Mouse (Mus musculus) R1 (cell line): Measurements from ENCODE around the gene Twnk.

Experiments
- DNase-seq: peaks from one replicate; pipeline ENCODE4 v3.0.0-alpha.2; 2018; ENCODE audit warnings: low read depth, low spot score

Gene Twnk

DNA sequence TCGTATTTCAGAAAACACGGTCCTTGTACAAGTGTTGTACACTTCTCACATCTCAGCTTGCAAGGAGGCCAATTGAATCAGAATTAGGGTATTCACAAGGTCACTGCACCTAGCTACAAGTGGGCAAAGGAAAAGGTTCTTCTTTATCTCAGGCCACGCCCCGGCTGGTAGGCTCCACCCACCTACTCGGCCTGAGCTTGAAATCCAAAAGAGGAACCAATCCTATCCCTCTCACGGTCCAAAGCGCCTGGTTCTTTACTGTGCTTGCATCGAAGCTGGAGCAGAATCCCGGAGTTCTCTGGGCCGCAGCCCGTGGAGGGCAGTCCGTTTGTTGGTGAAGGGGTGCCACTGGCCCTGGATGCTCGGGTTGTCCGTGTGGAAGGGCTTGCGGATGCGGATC, at the start of gene Twnk:
TSS of gene Twnk (plus strand) at position 220 of the 400 bp plus-strand sequence.
- DNase-seq: peak; percentile 90

DNA sequence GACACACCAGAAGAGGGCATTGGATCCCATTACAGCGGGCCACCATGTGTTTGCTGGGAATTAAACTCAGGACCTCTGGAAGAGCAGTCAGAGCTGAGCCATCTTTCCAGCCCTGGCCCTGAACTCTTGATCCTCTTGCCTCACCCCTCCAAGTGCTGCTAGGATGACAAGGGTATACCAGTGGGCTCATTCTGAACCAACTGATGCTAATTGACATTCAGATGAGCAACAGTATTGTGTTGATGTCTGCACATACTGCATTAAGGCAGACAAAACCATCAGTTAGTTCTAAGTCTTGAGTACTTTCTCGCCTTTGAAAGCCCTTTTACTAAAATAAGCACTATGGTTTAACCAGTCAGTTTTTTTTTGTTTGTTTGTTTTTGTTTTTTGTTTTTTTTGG, 45.8 kb upstream of the Twnk start:
- DNase-seq: peak; percentile 48

DNA sequence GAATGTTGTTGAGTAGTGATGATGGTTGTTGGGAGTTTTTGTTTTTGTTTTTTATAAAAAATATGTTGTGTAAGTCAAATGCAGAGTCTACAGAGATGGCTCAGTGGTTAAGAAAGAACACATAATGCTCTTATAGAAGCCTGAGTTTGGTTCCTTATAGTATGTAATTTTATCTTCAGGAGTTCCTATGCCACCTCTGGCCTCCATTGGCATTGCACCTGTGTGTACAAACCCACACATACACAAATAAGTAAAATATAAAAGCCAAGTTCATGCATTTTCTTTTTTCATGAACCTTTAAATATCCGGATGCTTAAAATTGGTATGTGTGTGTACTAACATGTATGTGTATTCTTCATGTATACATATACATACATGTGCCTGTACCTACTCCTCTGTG, 39.5 kb upstream of the Twnk start:
- no peak for DNase-seq

DNA sequence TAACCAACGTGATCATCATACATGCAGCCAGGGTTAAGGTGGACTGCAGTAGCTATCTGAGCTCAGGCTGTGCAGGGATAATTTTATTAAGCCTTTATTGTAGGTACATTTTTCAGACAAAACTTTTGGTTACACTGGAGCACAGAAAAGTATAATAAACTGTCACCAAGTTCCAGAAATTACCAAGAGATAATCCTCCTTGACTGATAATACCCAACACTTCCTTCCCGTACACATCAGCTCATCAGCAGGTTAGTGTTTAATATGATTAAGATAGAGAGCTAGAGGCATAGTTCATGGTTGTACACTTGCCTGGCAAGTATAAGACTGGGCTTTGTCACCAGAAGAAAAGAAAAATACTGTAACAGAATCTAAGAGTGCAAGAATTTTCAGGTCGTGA, 37.1 kb upstream of the Twnk start:
- DNase-seq: no peak

DNA sequence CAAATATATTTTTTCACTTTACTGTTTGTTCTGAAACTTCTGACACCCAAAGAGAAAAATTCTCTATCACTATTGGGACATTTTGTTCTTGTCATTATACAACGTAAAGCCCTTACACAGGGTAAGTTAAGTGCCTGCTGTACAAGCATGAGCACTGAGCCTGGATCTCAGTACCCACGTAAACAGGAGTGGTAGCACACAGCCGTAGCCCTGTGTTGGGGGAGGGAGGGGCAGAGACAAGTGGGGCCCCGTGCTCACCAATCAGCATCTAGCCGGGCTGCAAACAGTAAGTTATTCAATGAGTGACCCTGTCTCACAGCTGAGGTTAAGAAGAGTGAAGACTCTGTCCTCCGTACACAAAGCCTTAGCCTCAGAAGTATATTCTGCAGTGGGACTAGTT, 28.8 kb upstream of the Twnk start:
- DNase-seq: no peak

DNA sequence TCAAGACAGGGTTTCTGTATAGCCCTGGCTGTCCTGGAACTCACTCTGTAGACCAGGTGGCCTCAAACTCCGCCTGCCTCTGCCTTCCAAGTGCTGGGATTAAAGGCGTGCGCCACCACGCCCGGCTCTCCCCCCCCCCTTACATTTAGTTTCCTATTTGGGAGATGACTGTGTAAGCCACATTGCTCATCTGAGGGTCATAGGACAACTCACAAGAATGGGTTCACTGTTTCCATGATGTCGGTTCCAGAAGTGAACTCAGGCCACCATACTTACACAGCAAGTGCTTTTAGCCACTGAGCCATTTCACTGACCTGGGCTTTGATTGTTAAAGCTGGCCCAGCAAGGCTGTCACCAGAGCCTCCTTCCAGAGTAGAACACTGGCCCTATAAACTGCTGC, 28.3 kb upstream of the Twnk start:
- DNase-seq: no peak

DNA sequence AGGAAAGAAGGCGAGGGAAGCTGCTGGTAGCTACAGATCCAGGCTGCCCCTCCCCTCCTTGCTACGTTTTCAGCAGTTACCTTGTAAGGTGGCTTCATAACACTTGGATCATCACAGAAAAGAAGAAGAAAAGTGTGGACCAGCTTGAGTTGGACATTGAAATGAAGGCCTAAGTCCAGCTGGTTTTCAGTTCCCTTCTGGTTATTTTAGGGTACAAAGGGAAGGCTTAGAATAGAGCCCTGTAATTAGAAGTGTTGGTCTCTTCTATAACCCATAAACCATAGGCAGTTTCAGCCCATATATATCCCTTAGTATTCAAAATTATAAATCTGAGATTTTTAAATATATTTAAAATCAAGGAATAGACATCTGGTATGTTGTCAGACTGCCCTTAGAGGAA, 24.7 kb upstream of the Twnk start:
- no peak for DNase-seq

DNA sequence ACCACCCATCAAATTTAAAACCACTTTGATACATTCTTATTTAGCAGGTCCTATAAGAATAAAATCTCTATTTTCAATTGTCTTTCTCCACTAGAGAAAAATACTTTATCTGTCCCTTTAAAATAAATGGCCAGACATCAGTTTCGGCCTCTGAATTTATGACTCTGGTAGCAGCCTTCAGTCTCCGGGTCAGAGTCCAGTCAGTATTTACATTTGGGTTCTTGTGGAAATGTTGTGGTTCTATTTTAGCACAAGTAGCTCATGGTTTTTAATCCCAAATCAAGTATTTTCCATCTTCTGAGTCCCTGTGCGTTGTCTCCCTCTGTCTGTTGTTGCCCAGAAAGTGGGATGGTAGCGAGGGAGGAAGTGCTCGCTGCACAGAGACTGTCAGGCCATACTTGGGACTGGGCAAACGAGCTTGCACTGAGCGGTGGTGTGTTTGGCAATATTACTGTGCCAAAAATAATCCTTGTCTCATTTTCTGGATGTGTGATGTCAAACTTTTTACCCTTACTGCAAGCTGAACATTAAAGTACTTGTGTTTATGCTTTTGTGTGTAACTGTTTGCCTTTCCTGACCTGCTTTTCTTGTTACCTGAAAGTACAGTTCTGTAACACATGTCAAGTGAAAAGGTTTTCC, 22.9 kb upstream of the Twnk start:
- DNase-seq: no peak

DNA sequence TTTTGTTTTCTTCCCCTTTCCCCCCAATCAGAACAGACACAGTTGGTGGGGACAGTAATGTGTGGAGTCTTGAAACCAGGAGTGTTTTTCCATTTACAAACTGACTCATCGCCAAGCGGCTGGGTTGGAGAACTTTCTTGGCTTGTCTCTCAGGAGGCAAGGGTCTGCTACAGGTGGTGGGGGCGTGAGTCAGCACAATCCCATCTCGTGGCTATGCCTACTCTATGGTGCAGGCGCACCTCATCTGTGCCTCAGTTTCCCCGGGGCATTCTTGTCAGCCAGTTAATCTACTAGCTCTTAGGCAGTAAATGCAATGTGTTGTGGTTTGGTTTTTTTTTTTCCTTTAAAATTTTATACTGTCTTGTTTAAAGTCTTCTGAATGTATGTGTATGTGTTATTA, 22.1 kb upstream of the Twnk start:
- no peak for DNase-seq

DNA sequence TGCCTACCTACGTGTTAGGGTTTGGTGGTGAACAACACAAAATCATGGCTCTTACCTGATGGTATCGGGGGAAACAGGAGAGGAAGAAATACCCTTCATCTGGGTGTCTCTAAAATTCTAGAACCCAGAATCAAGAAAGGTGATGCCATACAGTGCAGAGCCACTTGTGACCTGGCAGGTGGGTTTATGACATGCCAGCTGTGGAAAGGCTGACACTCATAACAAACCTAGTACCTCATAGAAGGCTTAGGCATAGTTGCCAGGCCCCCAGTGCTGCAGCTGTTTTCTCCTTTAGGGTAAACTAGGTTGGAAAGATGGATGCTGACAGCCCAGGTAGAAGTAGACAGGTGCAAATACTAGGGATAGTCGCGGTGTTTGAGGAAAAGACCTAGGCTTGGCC, 21.0 kb upstream of the Twnk start:
- DNase-seq: no peak

DNA sequence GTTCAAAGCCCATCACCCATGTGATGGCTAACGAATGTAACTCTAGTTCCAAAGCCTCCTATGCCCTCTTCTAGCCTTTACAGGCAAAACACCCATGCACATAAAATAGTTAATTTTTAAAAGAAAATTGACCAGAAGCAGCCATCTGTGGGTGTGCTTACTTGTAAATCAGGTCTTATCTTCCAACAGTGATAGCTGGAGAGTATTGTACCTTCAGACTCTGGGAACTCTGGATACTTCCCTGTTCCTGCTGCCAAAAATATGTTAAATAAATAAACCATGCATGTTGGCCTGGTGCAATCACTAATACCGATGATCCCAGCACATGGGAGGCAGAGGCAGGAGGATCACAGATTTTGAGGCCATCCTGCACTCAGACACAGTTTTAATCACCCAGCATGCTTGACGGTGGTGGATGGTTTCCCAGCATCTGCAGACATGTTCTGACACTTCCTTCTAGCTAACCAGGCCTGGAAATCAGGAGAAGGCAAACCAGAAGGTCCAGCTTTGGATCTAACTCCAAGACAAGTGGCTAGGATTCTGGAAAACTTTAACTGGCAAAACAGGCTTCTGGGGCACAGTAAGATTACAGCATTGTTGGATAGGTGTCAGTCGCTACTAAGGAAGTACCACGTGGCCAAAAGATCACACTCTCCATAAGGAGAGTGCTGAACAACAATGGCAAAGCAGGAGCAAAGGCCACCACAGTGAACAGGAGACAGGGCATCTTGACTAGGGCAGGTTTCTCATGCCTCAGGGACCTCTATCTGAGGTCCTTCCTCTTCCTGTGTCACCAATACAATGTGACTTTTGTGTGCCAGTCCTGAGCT, 20.1 kb upstream of the Twnk start:
- no peak for DNase-seq

DNA sequence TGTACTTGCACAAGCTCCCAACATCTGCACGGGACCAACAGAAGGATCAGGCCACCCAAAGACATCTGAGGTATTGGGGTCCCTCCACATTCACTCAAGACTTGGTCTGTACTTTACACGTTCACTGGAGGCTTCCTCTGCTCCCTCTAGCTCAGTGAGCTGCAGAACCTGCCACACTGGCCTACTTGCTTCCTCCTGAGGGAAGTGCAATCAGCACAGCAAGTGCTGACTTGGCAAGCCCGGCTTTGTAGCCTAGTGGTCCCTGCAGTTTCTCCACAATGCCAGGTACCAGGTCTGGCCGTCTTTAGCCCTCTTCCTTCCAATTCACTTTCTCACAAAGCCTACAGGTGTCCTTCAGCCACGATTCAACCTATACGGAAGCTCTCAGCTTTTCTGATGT, 18.5 kb upstream of the Twnk start:
- DNase-seq: no peak

DNA sequence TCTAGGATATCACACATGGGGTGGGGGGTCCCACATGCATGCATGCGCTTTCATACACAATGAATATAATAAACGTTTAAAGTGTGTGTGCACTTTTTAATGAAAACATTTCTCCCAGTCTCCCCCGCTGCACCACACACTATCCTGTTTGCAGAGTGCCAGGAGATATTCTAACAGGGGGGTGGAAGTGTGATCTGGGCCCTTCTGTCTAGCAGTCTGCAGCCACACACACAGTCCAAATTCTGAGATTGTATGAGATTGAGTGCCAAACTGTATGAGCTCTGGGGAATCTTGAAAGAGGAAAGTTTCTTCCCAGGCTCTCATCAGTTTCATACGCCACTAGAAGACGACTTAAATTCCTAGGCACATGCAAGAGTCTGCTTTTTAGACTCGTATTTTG, 17.6 kb upstream of the Twnk start:
- DNase-seq: no peak

DNA sequence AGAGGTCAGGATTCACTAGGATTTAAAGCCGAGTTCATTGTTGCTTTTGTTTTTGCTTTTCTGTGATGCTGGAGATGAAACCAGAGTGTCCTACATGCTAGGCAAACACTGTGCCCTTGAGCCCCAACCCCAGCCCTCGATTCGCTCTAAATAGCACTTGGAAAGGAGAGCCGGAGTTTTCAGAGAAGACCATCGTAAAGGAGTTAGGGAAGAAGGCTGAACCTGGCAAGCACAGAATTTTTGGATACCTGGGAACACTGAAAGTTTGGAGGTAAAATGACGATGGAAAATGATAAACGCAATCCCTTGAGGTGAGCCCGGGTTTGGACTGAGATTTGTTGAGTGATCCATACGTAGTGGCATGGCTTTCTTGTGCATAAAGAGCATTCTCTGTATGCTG, 17.1 kb upstream of the Twnk start:
- no peak for DNase-seq

DNA sequence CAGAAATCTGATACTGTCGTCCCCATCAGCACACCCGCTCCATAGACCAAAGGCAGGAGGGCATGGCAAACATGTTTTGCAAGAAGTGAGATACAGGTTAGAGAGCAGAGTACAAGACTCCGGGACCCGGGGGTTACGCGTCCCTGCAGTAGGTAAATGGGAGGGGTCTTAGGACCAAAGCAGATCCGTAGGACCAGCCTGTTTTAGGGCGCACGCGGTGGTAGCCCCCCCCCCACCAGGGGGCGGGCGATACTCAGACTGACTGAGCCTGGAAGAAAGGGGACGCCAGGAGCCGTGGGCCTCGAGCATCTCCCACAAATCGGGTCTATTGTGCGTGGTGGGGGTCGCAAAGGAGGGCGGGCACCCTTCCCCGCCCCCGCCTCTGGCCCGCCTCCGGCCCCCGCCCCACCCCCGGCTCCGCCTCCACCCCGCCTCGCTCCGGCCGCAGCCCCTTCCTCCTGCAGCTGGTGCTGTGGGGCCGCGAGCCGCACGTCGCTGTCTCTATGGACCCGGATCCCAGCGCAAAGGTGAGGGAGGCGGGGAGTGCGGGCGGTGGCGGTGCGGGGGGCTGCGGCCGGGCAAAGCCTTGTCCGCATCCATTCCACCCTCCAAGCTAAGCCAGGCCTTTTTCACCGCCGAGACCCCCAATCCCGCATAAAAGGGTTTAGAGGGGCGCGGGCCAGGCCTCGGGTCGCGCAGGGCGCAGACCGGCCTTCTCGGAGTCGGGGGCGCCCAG, 16.5 kb upstream of the Twnk start, which contains the start of gene Sema4g:
TSS of gene Sema4g (plus strand) at position 271 of the 736 bp plus-strand sequence.
- peak; percentile 58 for DNase-seq

DNA sequence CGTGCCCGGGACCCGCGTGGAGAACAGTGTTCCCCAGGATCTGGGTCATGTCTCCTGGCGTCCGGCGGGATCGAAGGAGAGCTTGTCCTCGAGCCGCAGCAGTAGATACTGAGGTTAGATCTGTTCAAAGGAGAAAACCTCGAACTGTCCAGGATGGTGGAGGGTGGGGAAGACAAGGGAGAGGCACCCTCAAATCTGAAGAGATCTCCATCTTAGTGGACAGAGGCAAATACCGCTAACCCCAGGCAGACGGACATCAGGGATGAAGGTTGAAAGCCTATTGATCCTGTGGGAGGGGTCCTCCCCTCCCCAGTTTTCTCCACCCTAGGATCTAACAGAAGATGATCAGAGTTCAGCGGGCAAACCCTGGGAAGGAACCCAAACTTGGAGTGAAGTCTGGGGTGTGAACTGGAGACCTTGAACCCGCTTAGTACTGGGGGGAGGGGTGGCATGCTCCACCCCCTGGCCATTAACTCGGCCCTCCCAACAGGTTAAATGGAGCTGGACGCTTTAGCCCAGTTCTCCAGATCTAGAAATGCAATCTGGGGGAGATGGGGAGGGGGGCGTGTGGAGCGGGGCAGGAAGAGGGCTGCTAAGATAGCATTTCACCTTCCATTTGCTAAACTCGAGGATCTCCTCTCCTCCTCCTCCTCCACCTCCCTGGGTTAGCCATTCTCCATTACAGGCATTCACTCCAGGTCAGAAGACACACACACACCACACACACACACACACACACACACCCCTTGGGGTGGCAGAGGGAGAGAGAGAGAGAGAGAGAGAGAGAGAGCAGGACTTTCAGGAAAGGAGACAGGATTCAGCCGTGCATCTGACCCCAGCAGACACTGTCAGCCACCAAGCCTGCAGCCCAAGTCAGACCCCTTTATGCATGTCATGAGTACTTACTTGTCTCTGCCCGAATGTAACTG, 15.6 kb upstream of the Twnk start:
- DNase-seq: no peak

DNA sequence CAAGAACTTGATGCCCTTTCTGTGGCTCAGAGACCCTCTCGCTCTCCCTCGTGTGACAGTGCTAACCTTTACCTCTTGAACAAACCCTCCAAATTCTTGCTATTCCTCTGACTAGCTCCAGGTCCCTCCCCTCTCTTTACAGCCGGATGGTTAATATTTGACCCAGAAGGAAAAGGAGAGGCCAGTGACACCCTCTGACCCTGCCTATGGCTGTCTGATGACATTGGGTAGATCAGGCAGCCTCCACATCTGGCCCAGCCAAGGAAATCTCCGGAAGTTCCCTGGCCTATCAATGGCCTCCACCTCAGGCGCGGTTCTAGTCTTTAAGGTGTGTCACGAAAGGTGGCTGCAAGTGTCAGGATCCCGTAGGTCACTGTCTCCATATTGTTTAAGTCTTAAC, 14.4 kb upstream of the Twnk start:
- DNase-seq: peak; percentile 33

DNA sequence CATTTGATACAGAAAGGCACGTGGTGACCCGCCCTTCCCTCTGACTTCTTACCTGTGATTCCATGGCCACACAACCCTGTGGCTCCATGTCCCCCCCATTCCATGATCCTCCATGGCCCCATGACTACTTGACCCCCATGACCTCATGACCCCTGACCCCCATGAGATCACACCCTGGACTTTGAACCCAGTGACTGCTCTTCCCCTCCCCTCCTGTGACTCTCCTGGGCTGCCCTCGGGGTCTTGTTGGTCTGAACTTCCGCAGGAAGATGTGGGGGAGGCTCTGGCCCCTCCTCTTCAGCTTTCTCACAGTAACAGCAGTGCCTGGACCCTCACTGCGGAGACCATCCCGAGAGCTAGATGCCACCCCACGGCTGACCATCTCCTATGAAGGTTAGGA, 13.2 kb upstream of the Twnk start:
- peak; percentile 46 for DNase-seq

DNA sequence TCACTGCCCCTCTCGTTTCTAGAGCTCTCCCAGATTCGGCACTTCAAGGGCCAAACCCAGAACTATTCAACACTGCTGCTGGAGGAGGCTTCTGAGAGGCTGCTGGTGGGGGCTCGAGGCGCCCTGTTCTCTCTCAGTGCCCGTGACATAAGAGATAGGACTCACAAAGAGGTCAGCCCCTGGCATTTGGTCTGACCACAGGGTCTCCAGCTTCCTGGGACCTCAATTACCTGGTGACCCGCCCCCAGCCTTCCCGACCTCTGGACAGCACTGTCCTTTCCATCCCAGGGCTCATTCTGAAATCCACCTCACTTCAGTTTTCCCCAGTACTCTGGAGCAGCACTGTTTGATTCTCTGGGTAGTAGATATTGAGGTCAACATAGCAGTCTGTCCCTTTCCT, 12.8 kb upstream of the Twnk start:
- DNase-seq: no peak

DNA sequence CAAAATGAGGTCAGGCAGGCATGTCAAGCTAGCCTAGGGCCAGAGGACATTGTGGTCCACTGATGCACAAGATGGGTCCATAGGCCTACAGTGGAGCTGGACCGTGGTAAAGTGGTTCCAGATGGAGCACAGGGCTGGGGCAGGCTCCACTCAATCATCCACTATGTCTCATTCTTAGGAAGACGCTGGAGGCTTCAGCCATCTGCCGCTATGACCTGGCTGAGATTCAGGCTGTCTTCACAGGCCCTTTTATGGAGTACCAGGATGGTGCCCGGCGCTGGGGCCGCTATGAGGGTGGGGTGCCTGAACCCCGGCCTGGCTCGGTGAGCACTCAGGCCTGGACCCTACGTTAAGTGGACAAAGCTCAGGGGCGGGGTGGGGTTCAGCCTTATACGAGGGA, 7.7 kb upstream of the Twnk start:
- no peak for DNase-seq

DNA sequence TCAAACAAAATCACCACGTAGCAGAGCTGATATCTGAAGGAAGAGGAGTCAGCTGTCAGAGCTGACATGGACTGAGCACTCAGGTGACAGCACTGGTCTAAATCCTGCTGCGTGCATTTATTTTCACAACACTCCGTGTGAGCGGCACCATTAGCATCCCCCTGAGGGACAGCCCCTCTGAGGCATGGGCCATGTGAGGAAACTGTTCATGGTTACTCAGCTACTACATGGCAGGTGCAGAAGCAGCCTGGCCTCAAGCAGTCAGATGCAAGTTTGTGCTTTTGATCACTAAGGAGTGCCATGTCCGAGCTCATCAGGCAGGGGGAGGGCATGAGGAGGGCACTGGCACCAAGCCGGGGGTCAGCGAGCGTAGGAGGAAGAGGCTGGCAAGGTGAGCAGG, 5.8 kb upstream of the Twnk start:
- no peak for DNase-seq

DNA sequence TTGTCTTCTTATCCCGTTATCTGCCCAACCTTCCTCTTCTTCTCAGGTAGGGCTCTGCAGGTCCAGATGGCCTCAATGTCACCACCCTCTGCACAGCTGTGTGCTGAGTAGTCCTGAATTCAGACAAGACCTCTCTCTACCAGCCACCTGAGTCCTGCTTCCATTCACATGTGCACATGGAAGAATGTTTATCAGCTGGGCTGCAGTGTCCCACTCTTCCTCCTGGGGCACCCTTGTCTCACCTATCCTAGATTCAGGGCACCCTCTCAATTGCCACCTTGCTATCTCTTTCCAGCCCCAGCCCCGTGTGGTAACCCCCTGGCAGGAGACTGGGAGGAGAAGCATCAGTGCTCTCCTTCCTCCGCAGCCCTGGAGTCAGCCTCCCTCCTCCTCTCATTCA, 3.2 kb upstream of the Twnk start:
- DNase-seq: peak; percentile 32
